Mouse (Mus musculus) frontal cortex, adult 2 months (tissue): ENCODE measurements around the gene Zbtb6. TPM values are rescaled to one million over a fixed set of nuclear protein-coding genes. Genes with fewer than 3 reads are reported as not detected.

Source experiments
- DNase-seq, 2 experiments: peaks; one replicate each; pipeline ENCODE4 v3.0.0; 2022; ENCODE audit warnings: low spot score in 1 of 2; ENCODE audit errors: extremely low spot score in 1 of 2
- polyA plus RNA-seq: library from polyadenylated mRNA; depleted of rRNA; stranded (reverse); fragments of >200 nt; gene quantifications from 2 replicates; pipeline ENCODE4 v1.2.3, GENCODE M21; 2012; rRNA removed

Zbtb6 gene
- 9.9 and 10.0 TPM in 2 replicates for polyA plus RNA-seq

DNA sequence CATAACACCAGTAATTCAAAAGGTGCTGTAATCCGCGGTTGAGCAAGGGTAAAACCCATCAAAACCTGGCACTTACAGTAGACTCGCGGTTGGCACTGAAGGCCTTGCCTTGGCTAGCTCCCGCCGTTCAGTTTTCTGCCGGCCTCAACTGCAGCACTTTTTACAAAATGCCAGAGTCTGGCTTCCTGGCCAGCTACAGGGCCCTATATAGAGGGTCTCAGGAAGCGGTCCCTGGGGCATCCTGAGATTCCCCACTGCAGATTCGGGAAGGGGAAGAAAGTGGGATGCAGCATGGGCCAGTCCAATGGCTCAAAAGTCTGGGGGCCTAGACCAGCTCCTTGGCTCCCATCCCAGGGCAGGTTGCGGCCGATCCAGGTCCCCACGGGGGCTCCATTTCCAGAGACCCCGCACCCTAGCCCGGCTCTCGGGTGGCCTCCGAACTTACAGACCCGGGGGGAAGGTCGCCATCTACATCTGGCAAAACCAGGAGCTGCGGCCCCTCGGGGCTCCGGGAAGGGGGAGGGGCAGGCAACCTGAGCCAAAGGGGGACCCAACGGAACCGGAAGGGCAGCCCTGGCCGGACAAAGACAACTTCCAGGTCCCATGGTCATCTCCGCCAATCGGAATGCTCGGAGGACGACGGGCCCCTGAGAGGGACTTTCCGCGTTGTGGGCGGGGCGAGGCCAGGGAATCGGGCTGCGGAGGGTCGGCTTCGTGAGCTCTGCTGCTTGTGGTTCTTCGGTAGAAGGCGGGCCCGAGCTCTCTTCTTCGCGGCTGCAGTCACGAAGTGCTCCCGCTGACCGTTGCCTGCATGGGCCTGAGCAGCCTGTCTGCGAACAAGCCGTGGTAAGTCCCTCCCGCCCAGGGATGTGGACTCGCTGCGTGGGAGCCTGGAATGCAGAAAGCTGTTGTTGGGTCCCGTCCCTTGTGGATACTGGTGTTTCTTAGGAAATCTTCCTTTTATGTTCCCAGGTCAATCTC lies at the start of gene Zbtb6, which contains the start of the genes Zbtb26 and Rabgap1:
TSS of gene Zbtb6 (minus strand) at position 561 of the 981 bp plus-strand sequence.
TSS of gene Zbtb26 (minus strand) at position 525 of the 981 bp plus-strand sequence.
TSS of gene Rabgap1 (plus strand) at position 669 of the 981 bp plus-strand sequence.
- peak; percentile 91 to 97 for DNase-seq

GRCm38 (mm10) chr2:37488956-37489355 lies 46.0 kb upstream of the Zbtb6 start:
- DNase-seq, result no peak

- no peak for DNase-seq
These were observed 43.4 kb upstream of the Zbtb6 start for GRCm38 (mm10) chr2:37486408-37486807.

DNA sequence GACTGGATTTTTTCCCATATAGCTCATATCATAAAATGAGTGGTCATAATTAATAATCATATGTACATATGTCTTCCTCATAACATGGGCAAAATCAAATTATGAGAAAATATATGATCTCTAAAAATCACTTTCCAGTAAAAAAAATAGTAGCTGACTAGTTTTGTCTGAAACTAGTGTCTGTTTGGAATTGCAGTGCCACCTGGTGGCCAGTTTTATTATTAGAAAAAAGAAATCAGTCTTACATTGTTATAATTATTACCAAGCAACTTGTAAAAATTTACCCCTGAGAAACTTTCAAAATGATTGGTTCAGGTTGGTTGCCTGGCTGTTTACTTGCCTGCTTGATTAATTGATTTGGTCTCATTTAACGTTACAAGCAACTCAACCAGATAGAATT lies 42.4 kb upstream of the Zbtb6 start:
- peak in 1 of 2 experiments; percentile 78 for DNase-seq

GRCm38 (mm10) chr2:37484165-37484564 lies 41.2 kb upstream of the Zbtb6 start:
- no peak for DNase-seq

- no peak for DNase-seq
These were observed 37.1 kb upstream of the Zbtb6 start for GRCm38 (mm10) chr2:37480039-37480438.

DNA sequence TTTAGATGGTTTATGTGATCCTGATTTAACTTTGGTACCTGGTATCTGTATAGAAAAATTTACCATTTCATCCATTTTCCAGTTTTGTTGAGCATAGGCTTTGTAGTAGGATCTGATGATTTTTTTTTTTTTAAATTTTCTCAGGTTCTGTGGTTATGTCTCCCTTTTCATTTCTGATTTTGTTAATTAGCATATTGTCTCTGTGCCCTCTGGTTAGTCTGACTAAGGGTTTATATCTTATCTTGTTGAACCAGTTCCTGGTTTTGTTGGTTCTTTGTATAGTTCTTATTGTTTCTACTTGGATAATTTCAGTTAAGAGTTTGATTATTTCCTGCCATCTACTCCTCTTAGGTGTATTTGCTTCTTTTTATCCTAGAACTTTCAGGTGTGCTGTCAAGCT lies 36.6 kb upstream of the Zbtb6 start:
- no peak for DNase-seq

- no peak for DNase-seq
These were observed 23.3 kb upstream of the Zbtb6 start for GRCm38 (mm10) chr2:37466266-37466665.

- no peak for DNase-seq
These were observed 17.7 kb upstream of the Zbtb6 start for GRCm38 (mm10) chr2:37460707-37461106.

- no peak for DNase-seq
These were observed 9.4 kb upstream of the Zbtb6 start for GRCm38 (mm10) chr2:37452376-37452760.

GRCm38 (mm10) chr2:37451667-37452375 lies 8.8 kb upstream of the Zbtb6 start:
- peak; percentile 75 to 93 for DNase-seq

DNA sequence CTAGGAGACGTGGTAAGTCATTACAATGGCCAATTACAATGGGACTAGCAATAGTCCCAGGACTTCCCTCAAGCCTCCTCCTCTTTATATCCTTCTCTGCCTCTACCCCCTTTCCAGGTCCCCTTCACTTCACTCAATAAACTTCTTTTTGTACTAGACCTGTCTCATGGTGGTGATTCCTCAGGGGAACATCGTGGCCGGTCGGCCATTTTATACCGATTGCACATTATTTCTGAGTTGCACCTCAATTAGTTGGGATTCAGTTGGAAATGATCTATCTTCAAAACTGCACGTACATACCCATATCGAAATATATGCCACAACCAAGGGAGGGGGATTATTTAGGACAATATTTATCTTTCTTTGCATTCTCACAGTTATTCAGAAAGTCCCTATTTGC lies 11.4 kb downstream of the Zbtb6 start:
- DNase-seq, result no peak

DNA sequence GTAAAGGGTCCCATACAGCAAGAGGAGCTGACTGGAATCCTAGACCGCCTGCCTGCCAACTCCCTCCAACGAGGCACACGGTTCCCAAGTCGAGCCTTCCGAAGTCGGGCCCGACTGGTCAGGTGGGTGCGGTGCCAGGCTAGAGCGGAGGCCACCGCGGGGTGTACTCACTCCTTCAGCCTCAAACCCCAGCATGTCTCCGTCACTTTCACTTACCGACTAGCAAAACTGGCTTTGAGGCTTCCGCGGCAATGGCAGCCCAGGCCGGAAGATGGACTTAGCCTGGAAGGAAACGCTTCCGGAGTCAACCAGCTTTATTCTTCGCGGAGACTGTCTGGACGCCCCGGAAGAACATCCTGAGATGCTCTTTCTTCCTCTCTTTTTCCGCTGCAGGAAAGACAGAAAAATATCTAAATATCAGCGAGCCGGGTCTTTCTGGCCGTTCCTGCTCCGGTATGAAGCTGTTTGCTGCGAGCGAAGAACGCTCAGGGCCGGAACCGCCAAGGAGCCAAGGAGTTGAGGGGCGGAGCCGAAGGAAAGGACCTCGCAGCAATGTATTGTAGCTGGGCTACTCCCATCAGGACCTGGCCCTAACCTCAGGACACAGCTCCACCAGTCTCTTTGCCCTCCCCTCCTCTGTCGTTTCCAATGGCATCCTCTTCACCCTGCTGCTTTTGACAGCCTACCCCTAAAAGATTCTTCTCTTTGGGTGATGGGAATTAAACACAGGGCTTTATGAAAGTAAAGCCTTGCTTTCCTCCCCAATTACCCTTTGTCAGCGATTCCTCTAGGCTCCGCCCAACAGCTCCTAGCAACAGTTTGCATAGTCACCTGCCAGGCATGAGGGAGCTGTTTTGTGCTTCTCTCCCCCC lies 12.1 kb downstream of the Zbtb6 start:
- peak; percentile 79 to 93 for DNase-seq

- peak in 1 of 2 experiments; percentile 15 for DNase-seq
These were observed 19.3 kb downstream of the Zbtb6 start for GRCm38 (mm10) chr2:37423671-37424070.

DNA sequence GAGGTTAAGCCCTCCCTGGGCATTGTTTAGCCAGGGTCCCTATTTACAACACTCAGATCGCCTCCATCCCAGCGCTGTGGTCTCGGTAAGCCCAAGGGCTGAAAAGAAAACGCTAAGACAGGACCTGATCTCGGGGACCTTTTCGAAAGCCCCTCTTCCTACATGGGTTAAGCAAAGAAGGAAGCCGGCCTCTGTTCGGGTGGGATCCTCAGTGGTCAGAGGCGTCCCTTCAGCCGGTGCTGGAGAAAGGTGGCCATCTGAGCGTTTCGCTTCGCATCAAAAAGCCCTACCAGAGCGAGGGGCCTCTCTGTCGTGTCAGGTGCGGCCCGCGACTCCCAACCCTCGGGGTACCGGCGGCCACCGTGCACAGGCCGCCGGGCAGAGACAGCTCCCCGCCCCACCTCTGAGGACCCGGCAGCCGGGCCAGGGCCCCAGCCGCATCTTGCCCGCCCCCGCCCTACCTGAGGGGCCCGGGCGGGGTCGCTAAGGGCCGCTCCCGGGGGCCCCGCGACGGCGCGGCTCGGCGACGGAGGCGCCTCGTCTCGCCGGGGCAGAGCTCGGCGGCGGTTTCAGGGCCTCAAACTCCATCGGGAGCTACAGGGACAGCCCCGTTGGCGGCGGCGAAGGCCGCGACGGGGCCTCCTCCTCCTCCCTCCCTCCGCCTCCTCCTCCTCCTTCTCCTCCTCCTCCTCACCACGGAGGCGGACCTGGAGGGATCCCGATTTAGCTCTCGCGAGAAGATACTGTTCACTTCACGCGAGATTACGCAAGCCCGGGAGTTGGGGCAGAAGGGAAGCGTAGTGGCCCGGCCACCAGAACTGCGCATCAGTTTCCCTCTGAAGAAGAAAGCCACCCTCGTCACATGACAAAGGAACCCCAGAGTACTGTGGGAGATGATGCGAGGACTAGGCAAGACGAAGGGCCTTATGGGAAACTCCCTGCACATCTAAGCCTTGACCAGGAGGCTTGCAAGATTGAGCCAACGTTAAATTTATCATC lies 20.4 kb downstream of the Zbtb6 start, which contains the start of gene Rc3h2:
TSS of gene Rc3h2 (minus strand) at position 598 of the 999 bp plus-strand sequence.
- DNase-seq, result peak; percentile 97 to 98

DNA sequence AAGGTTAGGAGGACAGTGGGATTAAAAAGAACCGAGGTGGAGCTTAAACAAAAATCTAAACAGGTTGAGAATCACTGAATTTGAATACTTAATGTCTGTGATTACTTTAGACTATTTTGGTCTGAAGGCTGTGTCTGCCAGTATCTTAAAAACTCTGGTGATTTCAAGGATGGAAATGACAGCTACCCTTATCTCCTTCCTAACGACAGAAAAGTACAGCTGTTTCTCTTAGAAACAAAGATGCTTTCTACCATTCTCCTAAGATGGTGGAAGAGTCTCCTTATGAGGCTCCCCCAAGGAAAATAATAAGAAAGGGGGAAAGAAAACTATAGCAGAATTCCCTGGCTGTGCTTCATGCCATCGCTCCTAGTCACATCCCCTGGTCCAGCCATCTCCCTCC lies 21.1 kb downstream of the Zbtb6 start:
- no peak for DNase-seq

DNA sequence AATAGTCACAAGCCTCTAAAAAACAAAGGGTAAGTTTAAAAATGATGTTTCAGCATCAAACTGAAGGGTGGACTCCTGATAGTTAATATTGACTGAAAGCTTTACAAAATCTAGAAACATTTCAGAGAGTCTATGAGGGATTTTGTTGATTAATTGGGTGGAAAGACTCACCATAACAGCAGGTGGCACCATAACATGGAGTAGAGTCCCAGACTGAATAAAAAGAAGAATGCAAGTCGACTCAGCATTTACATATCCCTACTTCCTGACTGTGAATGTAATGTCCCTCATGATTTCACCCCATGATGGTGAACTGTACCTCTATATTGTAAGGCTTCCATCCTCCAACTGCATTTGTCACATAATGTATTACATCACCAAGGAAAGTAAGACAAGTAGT lies 47.4 kb downstream of the Zbtb6 start:
- DNase-seq, result peak in 1 of 2 experiments; percentile 23

GRCm38 (mm10) chr2:37382921-37383320 lies 60.0 kb downstream of the Zbtb6 start:
- peak in 1 of 2 experiments; percentile 42 for DNase-seq

- peak; percentile 46 to 74 for DNase-seq
These were observed 62.8 kb downstream of the Zbtb6 start for GRCm38 (mm10) chr2:37380189-37380588.
